Mouse (Mus musculus) right cerebral cortex, adult 18-20 months (tissue): ENCODE data around the gene Lrriq4.
"Not testable (repeated sequence)": the region's sequence is repeated elsewhere in the genome, so short reads cannot be mapped to it uniquely, and the experiment has no call there.

ENCODE experiments used
- DNase-seq: peaks from one replicate; pipeline ENCODE4 v3.0.0; 2022; ENCODE audit warnings: mixed read lengths

Lrriq4 gene

DNA sequence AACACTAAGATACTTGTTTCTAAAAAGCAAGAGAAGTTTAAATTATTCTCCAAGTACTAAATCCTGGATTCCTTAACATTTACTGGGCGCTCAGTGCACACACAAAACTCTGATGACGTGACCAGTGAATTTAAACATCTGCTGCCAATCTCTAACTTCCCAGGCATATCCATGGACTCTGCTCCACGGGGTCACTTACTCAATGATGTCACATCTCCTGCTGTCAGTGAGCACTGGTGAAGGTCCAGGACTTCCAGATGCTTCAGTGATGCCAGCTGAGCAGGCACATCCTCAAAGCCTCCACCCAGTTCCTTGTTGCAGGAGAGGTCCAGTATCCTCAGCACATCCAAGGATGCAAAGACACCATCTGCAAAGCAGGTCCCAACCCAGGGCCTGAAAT lies 42.9 kb downstream of the Lrriq4 start:
- no peak for DNase-seq

DNA sequence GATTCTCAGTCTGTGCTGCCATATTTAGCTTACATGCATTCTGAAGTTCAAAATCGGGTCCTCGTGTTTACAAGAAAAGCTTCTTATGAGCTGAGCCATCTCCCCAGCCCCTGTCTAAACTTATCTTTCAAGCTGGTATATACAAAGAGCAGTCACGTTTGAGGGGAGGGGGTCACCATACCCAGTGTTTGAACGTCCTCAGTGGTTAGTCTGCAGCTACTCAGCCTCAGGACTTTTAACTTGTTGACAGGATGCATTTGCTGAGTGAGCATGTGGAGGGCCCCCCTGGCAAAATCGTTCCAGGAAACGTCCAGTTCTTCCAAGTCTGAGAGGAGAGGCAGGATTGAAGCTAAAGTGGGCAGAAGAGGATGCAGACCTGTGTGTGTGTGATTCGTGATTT lies 46.7 kb downstream of the Lrriq4 start:
- no peak for DNase-seq

DNA sequence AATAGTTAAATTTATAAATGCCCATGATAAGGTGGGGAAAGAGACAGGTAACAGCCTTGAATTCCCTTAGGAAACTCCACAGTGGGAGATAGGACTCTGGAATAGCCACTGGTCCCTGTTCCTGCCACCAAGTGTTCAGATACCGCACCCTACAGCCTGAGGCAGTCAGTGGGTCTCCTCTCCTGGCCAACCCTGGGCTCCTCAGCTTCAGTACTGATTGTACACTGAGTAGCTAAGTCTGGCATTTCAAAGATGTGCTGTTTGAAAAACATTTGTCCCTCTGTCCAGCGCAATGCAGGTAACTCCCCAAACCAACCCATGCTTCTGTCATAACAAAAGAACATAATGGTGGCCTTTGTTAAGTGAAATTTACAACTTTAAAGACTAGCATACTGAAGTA lies 51.4 kb downstream of the Lrriq4 start:
- DNase-seq: no peak

DNA sequence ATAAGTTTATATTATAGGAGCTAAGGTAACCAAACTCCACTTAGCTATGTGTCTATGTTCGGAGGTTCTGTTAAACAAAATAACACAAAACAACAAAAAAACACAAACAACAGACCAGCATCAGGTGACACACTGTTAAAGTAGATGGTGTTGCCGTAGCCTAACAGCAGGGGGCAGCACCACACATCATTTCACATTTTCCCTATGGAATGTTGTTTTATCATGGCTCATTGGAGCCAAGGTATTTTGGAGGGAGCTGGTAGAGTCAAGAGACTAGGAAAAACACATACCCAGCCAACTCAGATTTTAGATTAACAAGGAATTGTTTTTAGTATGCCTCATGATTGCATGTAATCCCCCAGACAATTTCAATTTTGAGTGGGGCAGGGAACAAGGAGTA lies 52.0 kb downstream of the Lrriq4 start:
- DNase-seq: peak; percentile 40

DNA sequence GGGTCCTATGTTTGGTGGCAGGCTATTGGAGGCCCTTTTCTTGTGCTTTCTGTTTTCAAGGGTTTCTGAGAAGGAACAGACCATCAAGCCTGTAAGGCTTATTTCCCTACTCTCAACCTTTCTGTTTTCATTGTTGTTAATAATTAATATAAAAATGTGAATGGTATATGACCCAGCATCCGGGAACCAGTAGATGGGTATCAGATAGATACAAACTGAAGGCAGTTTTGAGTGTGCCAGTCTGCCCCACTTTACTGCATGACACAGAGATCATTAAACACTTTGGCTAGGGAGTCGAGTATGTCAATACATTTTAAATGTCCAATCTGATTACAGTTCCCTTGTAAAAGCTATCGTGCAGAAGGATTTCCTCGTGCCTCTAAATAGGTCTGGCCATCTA lies 53.6 kb downstream of the Lrriq4 start:
- DNase-seq: no peak

DNA sequence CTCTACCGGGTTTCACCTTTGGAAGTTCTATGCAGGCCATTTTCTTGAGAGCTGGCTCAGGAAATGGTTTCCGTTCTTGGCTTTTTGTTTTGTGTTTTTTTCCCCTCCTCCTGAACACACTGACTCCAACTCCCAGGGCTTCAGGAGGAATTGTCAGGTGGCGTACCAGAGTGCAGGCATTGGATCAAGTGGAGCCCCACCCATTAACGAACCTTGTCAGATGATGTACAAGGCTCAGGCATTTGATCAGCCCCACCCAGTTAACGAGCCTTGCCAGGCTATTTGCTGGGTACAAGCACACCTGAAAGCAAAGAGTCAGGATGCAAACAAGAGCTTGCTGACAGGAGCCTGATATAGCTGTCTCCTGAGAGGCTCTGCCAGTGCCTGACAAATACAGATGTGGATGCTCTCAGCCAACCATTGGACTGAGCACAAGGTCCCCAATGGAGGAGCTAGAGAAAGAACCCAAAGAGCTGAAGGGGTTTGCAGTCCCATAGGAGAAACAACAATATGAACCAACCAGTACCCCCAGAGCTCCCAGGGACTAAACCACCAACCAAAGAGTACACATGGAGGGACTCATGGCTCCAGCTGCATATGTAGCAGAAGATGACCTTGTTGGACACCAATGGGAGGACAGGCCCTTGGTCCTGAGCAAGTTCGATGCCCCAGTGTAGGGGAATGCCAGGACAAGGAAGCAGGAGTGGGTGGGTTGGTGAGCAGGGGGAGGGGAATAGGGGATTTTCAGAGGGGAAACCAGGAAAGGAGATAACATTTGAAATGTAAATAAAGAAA lies 55.6 kb downstream of the Lrriq4 start, which contains the start of gene Lrrc31:
Gene Lrrc31, minus strand, starts transcription at position 133 of the 795 bp plus-strand sequence.
- not testable (repeated sequence) for DNase-seq

DNA sequence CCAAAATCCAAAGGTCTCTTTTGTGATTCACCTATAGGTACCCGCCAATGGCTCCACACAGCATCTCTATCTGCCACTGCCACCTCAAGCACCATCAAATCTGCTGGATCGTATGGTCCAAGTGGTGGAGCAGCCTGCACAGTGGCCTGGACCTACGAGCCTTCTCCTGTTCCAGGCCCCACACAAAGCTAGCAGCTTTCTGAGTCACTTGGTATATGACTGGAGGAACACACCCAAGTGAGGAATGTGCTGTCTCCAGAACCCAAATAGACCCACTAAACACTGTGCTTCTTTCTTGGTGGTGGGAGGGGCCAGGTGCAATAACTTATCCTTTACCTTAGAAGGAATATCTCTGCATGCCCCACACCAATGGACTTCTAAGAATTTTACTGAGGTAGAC lies 61.7 kb downstream of the Lrriq4 start:
- DNase-seq: no peak

DNA sequence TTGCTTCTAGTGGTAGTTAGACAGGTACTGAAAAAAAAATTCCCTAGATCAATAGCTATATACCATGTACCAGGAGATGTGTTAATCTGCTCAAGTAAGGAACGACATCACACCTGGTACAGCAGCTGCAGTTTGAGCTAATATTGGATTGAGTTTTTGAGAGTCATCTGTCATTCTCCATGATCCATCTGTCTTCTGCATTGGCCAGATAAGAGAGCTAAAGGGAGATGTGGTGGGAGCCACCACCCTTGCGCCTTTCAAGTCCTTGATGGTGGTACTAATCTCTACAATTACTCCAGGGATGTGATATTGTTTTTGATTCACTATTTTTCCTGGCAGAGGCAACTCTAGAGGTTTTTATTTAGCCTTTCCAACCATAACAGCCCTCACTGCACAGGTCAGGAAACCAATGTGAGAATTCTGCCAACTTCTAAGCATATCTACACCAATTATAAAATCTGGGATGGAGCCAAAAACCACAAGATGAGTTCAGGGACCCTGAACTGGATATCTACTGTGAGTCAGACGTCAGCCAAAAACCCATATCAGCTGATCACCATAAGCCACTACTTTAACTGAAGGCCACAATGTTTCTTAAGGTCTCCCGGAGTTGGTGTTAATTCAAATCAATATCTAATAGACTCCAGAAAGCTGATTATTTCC lies 62.4 kb downstream of the Lrriq4 start:
- no peak for DNase-seq

DNA sequence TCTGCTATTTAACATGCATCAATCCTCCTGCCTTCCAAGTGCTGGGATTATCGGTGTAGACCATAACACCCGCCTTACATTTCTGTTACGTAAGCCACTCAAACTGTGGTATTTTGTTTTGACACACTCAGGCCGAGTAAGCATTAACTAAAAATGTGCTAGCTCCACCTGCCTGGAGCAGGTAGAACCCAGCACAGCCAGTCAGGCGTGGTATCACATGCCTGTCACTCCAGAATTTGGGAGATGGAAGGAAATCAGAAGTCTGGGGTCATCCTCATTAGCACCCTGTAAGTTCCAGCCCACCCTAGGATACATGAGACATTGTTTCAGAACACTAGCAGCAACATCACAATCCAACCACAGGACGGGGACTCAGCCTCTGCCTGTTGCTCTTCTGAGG lies 65.9 kb downstream of the Lrriq4 start:
- no peak for DNase-seq

DNA sequence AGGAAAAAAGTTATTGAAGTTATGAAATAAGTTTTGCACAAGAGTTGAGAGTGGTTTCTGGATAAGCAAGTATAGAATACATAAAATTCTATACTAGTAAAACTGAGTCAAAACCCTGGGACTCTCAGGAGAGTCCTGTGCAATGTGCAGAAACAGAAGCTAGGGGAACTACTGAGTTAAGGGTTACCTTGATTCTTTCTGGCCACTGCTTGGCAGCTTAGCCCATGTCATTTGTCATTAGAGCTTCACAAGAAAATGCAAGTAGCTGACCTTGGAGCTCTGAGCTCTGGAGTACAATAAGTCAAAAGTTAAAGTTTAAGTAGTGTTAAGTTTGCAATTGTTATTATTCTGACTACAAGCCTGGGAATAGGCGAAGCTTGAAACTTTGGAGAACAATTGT lies 69.0 kb downstream of the Lrriq4 start:
- no peak for DNase-seq

DNA sequence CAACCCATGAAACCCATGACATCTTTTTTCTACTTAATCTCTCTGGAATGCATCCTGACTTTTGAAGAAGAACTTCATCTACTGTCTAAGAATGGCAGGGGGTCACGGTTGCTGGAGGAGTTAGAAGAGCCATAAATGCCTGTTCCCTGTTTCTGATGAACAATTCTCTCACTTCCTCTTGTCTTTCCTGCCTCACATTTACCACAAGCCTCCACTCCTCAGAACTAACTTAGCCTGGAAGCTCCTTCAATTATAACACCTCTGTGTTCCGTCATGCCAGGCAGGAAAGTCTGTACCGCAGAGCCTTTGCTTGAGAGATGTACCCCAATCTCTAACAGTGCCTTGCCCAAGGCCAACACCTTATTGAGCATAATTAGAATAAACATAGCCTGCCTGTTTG lies 74.3 kb downstream of the Lrriq4 start:
- DNase-seq: no peak
